Mouse (Mus musculus) intestine, embryonic 15.5 days (tissue): ENCODE data around the gene Wnt10b. TPM values are rescaled to one million over a fixed set of nuclear protein-coding genes. Genes with fewer than 3 reads are reported as not detected.

Source experiments
- ATAC-seq: fragments of 200-750 bp; cut with Nextera tagmentation; 2 replicates; pipeline ENCODE4 v1.8.0; 2017; ENCODE audit warnings: moderate TSS enrichment, moderate library complexity
- H3K27ac ChIP-seq: fragments of 300-500 bp; sonication (generic); 2 replicates; pipeline ENCODE4 v1.5.1; 2015; ENCODE audit warnings: mild to moderate bottlenecking, inconsistent platforms
- H3K27me3 ChIP-seq: fragments of 300-500 bp; sonication (generic); replicated peaks from 2 replicates; pipeline ENCODE4 v1.6.1; 2015; ENCODE audit warnings: inconsistent platforms
- H3K36me3 ChIP-seq: fragments of 300-500 bp; sonication (generic); 2 replicates; pipeline ENCODE4 v1.6.1; 2015; ENCODE audit warnings: inconsistent platforms
- H3K4me1 ChIP-seq: fragments of 300-500 bp; sonication (generic); replicated peaks from 2 replicates; pipeline ENCODE4 v1.6.1; 2015; ENCODE audit warnings: inconsistent platforms
- H3K4me2 ChIP-seq: fragments of 300-500 bp; sonication (generic); replicated peaks from 2 replicates; pipeline ENCODE4 v1.6.1; 2015; ENCODE audit warnings: mild to moderate bottlenecking, inconsistent platforms
- H3K4me3 ChIP-seq: fragments of 300-500 bp; sonication (generic); replicated peaks from 2 replicates; pipeline ENCODE4 v1.5.1; 2015; ENCODE audit warnings: inconsistent platforms
- H3K9ac ChIP-seq: fragments of 300-500 bp; sonication (generic); 2 replicates; pipeline ENCODE4 v1.6.1; 2015; ENCODE audit warnings: inconsistent platforms
- H3K9me3 ChIP-seq: fragments of 300-500 bp; sonication (generic); 2 replicates; pipeline ENCODE4 v1.6.1; 2016; ENCODE audit warnings: inconsistent platforms
- WGBS: fragments of 180-500 bp; shearing (Covaris S2); methylation state at CpG from one replicate; pipeline ENCODE4 v1.1.7; 2015; 5-methylcytosine and 5-hydroxymethylcytosine counted together
- polyA plus RNA-seq: library from polyadenylated mRNA; unstranded; fragments of >200 nt; fragmentation: Nextera tagmentation; extraction: Ambion mirVana; gene quantifications from 2 replicates; pipeline ENCODE4 v1.2.1, GENCODE M21; 2015

Gene Wnt10b
- polyA plus RNA-seq, 1 experiment from 2014 or later, result not detected

GRCm38 (mm10) chr15:98722191-98722590 is 55.8 kb downstream of the Wnt10b start:
- H3K4me1 ChIP-seq, result peaks cover 19% of the 10 kb centered on the region
- 0 out of 2 replicates have a peak, but pooled peaks cover 3% of the 10 kb centered on the region for H3K27me3 ChIP-seq
- H3K4me3 ChIP-seq, result no peak overlapping the region
- no peaks in the 10 kb centered on the region for H3K36me3 ChIP-seq
- H3K27ac ChIP-seq, result no peak overlapping the region
- no peak for ATAC-seq
- no peaks in the 10 kb centered on the region for H3K9me3 ChIP-seq
- WGBS, result 84% methylated on average over 8 of the region's 8 CpGs
- H3K4me2 ChIP-seq, result no peak overlapping the region
- H3K9ac ChIP-seq, result no peak overlapping the region

Other genes starting within 250 kb of the Wnt10b start
- 81.4 and 86.7 TPM in 2 replicates for gene Kansl2, start 243.9 kb downstream of the Wnt10b start, polyA plus RNA-seq
- gene Ccnt1, start 207.2 kb downstream of the Wnt10b start, polyA plus RNA-seq, result 42.4 and 44.9 TPM in 2 replicates
- 0.77 TPM in 1 of 2 replicates, not detected in the other for gene 4930415O20Rik, start 207.1 kb downstream of the Wnt10b start, polyA plus RNA-seq
- 21.4 and 23.0 TPM in 2 replicates for gene Adcy6, start 168.1 kb downstream of the Wnt10b start, polyA plus RNA-seq
- 24.9 and 26.7 TPM in 2 replicates for gene Cacnb3, start 147.3 kb downstream of the Wnt10b start, polyA plus RNA-seq
- gene Ddx23, start 115.3 kb downstream of the Wnt10b start, polyA plus RNA-seq, result 23.3 and 23.7 TPM in 2 replicates
- 0.97 and 1.1 TPM in 2 replicates for gene Rnd1, start 100.7 kb downstream of the Wnt10b start, polyA plus RNA-seq
- gene Ccdc65, start 69.9 kb downstream of the Wnt10b start, polyA plus RNA-seq, result 0.67 and 0.92 TPM in 2 replicates
- 68.0 and 117 TPM in 2 replicates for gene Fkbp11, start 50.0 kb downstream of the Wnt10b start, polyA plus RNA-seq
- gene Arf3, start 14.9 kb downstream of the Wnt10b start, polyA plus RNA-seq, result 39.8 and 43.6 TPM in 2 replicates
- not detected in 2 replicates for gene Wnt1, start 11.7 kb upstream of the Wnt10b start, polyA plus RNA-seq
- gene Ddn, start 31.3 kb upstream of the Wnt10b start, polyA plus RNA-seq, result not detected in 2 replicates
- 88.3 and 89.0 TPM in 2 replicates for gene Prkag1, start 53.4 kb upstream of the Wnt10b start, polyA plus RNA-seq
- gene Kmt2d, start 93.1 kb upstream of the Wnt10b start, polyA plus RNA-seq, result 9.6 and 10.4 TPM in 2 replicates
- 10.8 and 12.5 TPM in 2 replicates for gene Rhebl1, start 116.4 kb upstream of the Wnt10b start, polyA plus RNA-seq
- 0.96 and 1.1 TPM in 2 replicates for gene Dhh, start 120.4 kb upstream of the Wnt10b start, polyA plus RNA-seq
- gene Lmbr1l, start 140.1 kb upstream of the Wnt10b start, polyA plus RNA-seq, result 18.6 and 19.0 TPM in 2 replicates
- gene Tuba1b, start 156.4 kb upstream of the Wnt10b start, polyA plus RNA-seq, result 1,296 and 1,330 TPM in 2 replicates
- not detected in 2 replicates for gene Gm49450, start 175.4 kb upstream of the Wnt10b start, polyA plus RNA-seq
- 981 and 999 TPM in 2 replicates for gene Tuba1a, start 175.6 kb upstream of the Wnt10b start, polyA plus RNA-seq